Comparison of ENCODE assay signal across 27 mouse cellular contexts in genomic region chr17:10138847-10139246, GRCm38 (mm10).
DNase-seq lines count a peak whose midpoint lies in the region; ATAC-seq and TF ChIP-seq lines count a peak whose summit lies in the region.
"Had no signal": no experiment of that assay in that cellular context is flagged by ENCODE, and none has a peak within 500 bp of the region (broad histone marks: within the 10 kb centered on the region; RNA-seq: fewer than 3 reads in every experiment).

No protein-coding gene starts in this region.

- no peak overlapping the region for H3K27ac ChIP-seq in kidney, embryonic 14.5 days (ENCODE audit: low read depth, low read length)
- H3K27ac ChIP-seq in lung, embryonic 16.5 days (ENCODE audit: low read length): no peak overlapping the region
- H3K27ac ChIP-seq in kidney, postnatal 0 days: no peak overlapping the region
- H3K27ac ChIP-seq: embryonic facial prominence, embryonic 12.5 days; heart, embryonic 10.5 days; heart, embryonic 15.5 days; liver, embryonic 15.5 days; neural tube, embryonic 12.5 days had no signal

- DNase-seq in kidney, adult 11 months: peak; percentile 72
- DNase-seq in lung, postnatal 4 days: no peak
- DNase-seq in kidney, postnatal 0 days (ENCODE audit: low spot score): peak; percentile 20
- DNase-seq in kidney, postnatal 25 days: peak; percentile 26 to 74
- DNase-seq in spleen, postnatal 36 days (ENCODE audit: low spot score in 2 of 2): no peak
- DNase-seq: B cell, adult 2 months; cerebellum, adult 11 months; cerebellum, adult 9-10 months; embryo, embryonic 11 days; gastrocnemius, postnatal 25 days; heart, adult 11 months; right cerebral cortex, adult 18-20 months; right cerebral cortex, postnatal 4 days; thymus, adult 2 months; thymus, postnatal 36 days had no signal

- ATAC-seq in kidney, embryonic 14.5 days (ENCODE audit: low FRiP score, low TSS enrichment): no peak
- peak; percentile 38; the same call in 1 of the 2 replicates for ATAC-seq in lung, embryonic 16.5 days (ENCODE audit: low read depth)
- ATAC-seq in kidney, postnatal 0 days (replicated peaks; ENCODE audit: low FRiP score, low read depth): no peak
- ATAC-seq: activated CD4-positive, CD25-positive, alpha-beta regulatory T cell, adult 4 months; forebrain, embryonic 14.5 days; hindbrain, embryonic 16.5 days had no signal

- H3K4me1 ChIP-seq in kidney, embryonic 14.5 days (ENCODE audit: control insufficient read depth, insufficient read depth, low read length): no peaks in the 10 kb centered on the region
- H3K4me1 ChIP-seq in lung, embryonic 16.5 days (replicated peaks; ENCODE audit: control insufficient read depth, insufficient read depth, low read length): peaks cover 3% of the 10 kb centered on the region; the same call in 1 of the 2 replicates
- no peaks in the 10 kb centered on the region; the same call in 1 of the 2 replicates for H3K4me1 ChIP-seq in kidney, postnatal 0 days (replicated peaks; ENCODE audit: insufficient read depth, low read length)
- H3K4me1 ChIP-seq: heart, embryonic 15.5 days; liver, embryonic 15.5 days; neural tube, embryonic 12.5 days had no signal

- no peak overlapping the region for H3K9ac ChIP-seq in kidney, embryonic 14.5 days (ENCODE audit: low read depth, low read length)
- no peak overlapping the region for H3K9ac ChIP-seq in lung, embryonic 16.5 days (ENCODE audit: low read length)
- H3K9ac ChIP-seq in kidney, postnatal 0 days (ENCODE audit: low read depth, low read length): no peak overlapping the region
- H3K9ac ChIP-seq: embryonic facial prominence, embryonic 12.5 days; heart, embryonic 15.5 days; liver, embryonic 15.5 days; neural tube, embryonic 12.5 days had no signal

- H3K4me2 ChIP-seq in kidney, embryonic 14.5 days (replicated peaks; ENCODE audit: low read depth, low read length): no peak overlapping the region
- H3K4me2 ChIP-seq in lung, embryonic 16.5 days (ENCODE audit: low read depth, low read length): no peak overlapping the region
- no peak overlapping the region for H3K4me2 ChIP-seq in kidney, postnatal 0 days (ENCODE audit: low read length)
- H3K4me2 ChIP-seq: embryonic facial prominence, embryonic 12.5 days; heart, embryonic 15.5 days; liver, embryonic 15.5 days; midbrain, embryonic 11.5 days; neural tube, embryonic 12.5 days had no signal

- no peaks in the 10 kb centered on the region for H3K27me3 ChIP-seq in kidney, embryonic 14.5 days (ENCODE audit: control insufficient read depth, insufficient read depth, low read length)
- H3K27me3 ChIP-seq in lung, embryonic 16.5 days (ENCODE audit: control insufficient read depth, insufficient read depth, low read depth, low read length): no peaks in the 10 kb centered on the region
- H3K27me3 ChIP-seq in kidney, postnatal 0 days (ENCODE audit: insufficient read depth, low read length): no peaks in the 10 kb centered on the region
- H3K27me3 ChIP-seq: embryonic facial prominence, embryonic 12.5 days; heart, embryonic 15.5 days; liver, embryonic 15.5 days; neural tube, embryonic 12.5 days had no signal

- no peak overlapping the region for H3K4me3 ChIP-seq in kidney, embryonic 14.5 days (ENCODE audit: low read length)
- no peak overlapping the region for H3K4me3 ChIP-seq in lung, embryonic 16.5 days (ENCODE audit: low read length)
- no peak overlapping the region for H3K4me3 ChIP-seq in kidney, postnatal 0 days (replicated peaks; ENCODE audit: low read depth, low read length)
- H3K4me3 ChIP-seq: embryonic facial prominence, embryonic 12.5 days; heart, embryonic 10.5 days; heart, embryonic 15.5 days; liver, embryonic 15.5 days; myocyte; neural tube, embryonic 12.5 days had no signal

- no peaks in the 10 kb centered on the region for H3K36me3 ChIP-seq in kidney, embryonic 14.5 days (ENCODE audit: control insufficient read depth, insufficient read depth, low read length)
- no peaks in the 10 kb centered on the region for H3K36me3 ChIP-seq in lung, embryonic 16.5 days (ENCODE audit: control insufficient read depth, insufficient read depth, low read length)
- no peaks in the 10 kb centered on the region for H3K36me3 ChIP-seq in kidney, postnatal 0 days (ENCODE audit: insufficient read depth, low read length)
- H3K36me3 ChIP-seq: embryonic facial prominence, embryonic 12.5 days; heart, embryonic 10.5 days; heart, embryonic 15.5 days; liver, embryonic 15.5 days; neural tube, embryonic 12.5 days had no signal

- peak; percentile 12; the same call in 1 of the 2 replicates for TF ChIP-seq CTCF in kidney, postnatal 0 days (IDR thresholded peaks at IDR 0.05; ENCODE audit: low read depth)

- H3K9me3 ChIP-seq in kidney, embryonic 14.5 days (ENCODE audit: control insufficient read depth, low read length): no peaks in the 10 kb centered on the region
- no peaks in the 10 kb centered on the region for H3K9me3 ChIP-seq in lung, embryonic 16.5 days (ENCODE audit: control insufficient read depth, low read length)
- no peaks in the 10 kb centered on the region for H3K9me3 ChIP-seq in kidney, postnatal 0 days (replicated peaks; ENCODE audit: low read length)
- H3K9me3 ChIP-seq: embryonic facial prominence, embryonic 12.5 days; heart, embryonic 10.5 days; heart, embryonic 15.5 days; liver, embryonic 15.5 days; neural tube, embryonic 12.5 days had no signal

- WGBS in kidney, embryonic 14.5 days: 46% methylated on average over 3 of the region's 3 CpGs
- 21% methylated on average over 3 of the region's 3 CpGs for WGBS in lung, embryonic 16.5 days
- 23% methylated on average over 3 of the region's 3 CpGs for WGBS in kidney, postnatal 0 days

Comparison
In these comparisons a context has a peak if more than half of its experiments do, and no peak if none do; other contexts are left out.
1. DNase-seq: peak in kidney, adult 11 months (single experiment), kidney, postnatal 0 days (single experiment) and kidney, postnatal 25 days (2 of 2); none in lung, postnatal 4 days (0 of 2) and spleen, postnatal 36 days (0 of 2).